Mouse (Mus musculus) liver, embryonic 14.5 days (tissue): ENCODE results near the gene Ifitm5. TPM values are rescaled to one million over a fixed set of nuclear protein-coding genes. Genes with fewer than 3 reads are reported as not detected.
A peak's percentile ranks its signal among the peaks of the same experiment; 100 is the strongest.

Experiments
- ATAC-seq: fragments of 200-750 bp; cut with Nextera tagmentation; 2 replicates; pipeline ENCODE4 v1.8.0; 2017; ENCODE audit warnings: moderate number of reproducible peaks, mild to moderate bottlenecking, moderate library complexity; ENCODE audit not compliant: insufficient read depth
- DNase-seq, 3 experiments: peaks; one replicate each; pipeline ENCODE4 v3.0.0-alpha.2; 2012 to 2013; ENCODE audit warnings: low read depth in 3 of 3, low spot score in 3 of 3
- H3K27ac ChIP-seq: fragments of 300-500 bp; sonication (generic); 2 replicates; pipeline ENCODE4 v1.5.1; 2014; ENCODE audit warnings: moderate library complexity, mild to moderate bottlenecking, control low read depth, inconsistent platforms
- H3K27me3 ChIP-seq: fragments of 300-500 bp; sonication (generic); 2 replicates; pipeline ENCODE4 v1.6.1; 2014; ENCODE audit warnings: mild to moderate bottlenecking, low read length, moderate library complexity; ENCODE audit not compliant: control insufficient read depth, insufficient read depth
- H3K36me3 ChIP-seq: fragments of 300-500 bp; sonication (generic); replicated peaks from 2 replicates; pipeline ENCODE4 v1.6.1; 2014; ENCODE audit warnings: low read depth; ENCODE audit not compliant: control insufficient read depth, insufficient read depth
- H3K4me1 ChIP-seq, 2 experiments: fragments of 200-500 bp in 1 of 2; fragments of 300-500 bp in 1 of 2; sonication (generic) in 1 of 2; replicated peaks; 2 replicates each; pipeline ENCODE4 v1.6.1; 2012 to 2014; ENCODE audit warnings: antibody characterized with exemption in 1 of 2, inconsistent platforms in 1 of 2, low read length in 1 of 2; ENCODE audit not compliant: control insufficient read depth in 2 of 2, insufficient read depth in 2 of 2
- H3K4me2 ChIP-seq: fragments of 300-500 bp; sonication (generic); 2 replicates; pipeline ENCODE4 v1.6.1; 2014; ENCODE audit warnings: low read depth, mild to moderate bottlenecking, control low read depth, moderate library complexity
- H3K4me3 ChIP-seq, 2 experiments: fragments of 200-500 bp in 1 of 2; fragments of 300-500 bp in 1 of 2; sonication (generic) in 1 of 2; 2 replicates each; pipeline ENCODE4 v1.5.1; 2012 to 2014; ENCODE audit warnings: low read depth in 2 of 2, low read length in 2 of 2, mild to moderate bottlenecking in 2 of 2, control low read depth in 1 of 2, inconsistent platforms in 1 of 2, moderate library complexity in 1 of 2; ENCODE audit not compliant: insufficient read depth in 1 of 2
- H3K9ac ChIP-seq: fragments of 300-500 bp; sonication (generic); replicated peaks from 2 replicates; pipeline ENCODE4 v1.6.1; 2014; ENCODE audit warnings: mild to moderate bottlenecking, control low read depth, moderate library complexity
- H3K9me3 ChIP-seq: fragments of 300-500 bp; sonication (generic); 2 replicates; pipeline ENCODE4 v1.6.1; 2016; ENCODE audit warnings: low read length, mixed read lengths; ENCODE audit not compliant: control insufficient read depth
- CTCF ChIP-seq: IDR thresholded peaks from 2 replicates; pipeline ENCODE4 v1.5.1; 2016; ENCODE audit warnings: antibody characterized with exemption, low read depth, control low read depth
- EP300 ChIP-seq: IDR thresholded peaks from 2 replicates; pipeline ENCODE4 v1.6.1; 2016; ENCODE audit warnings: antibody characterized with exemption, low read depth
- WGBS: fragments of 180-500 bp; shearing (Covaris S2); extraction: QIAGEN DNeasy Blood & Tissue Kit; methylation state at CpG from one replicate; pipeline ENCODE4 v1.1.7; 2014; ENCODE audit not compliant: insufficient replicate concordance; 5-methylcytosine and 5-hydroxymethylcytosine counted together
- polyA plus RNA-seq, 2 experiments: library from polyadenylated mRNA; depleted of rRNA in 1 of 2; stranded (reverse) in 1 of 2; unstranded in 1 of 2; fragments of >200 nt; fragmentation: Nextera tagmentation in 1 of 2; extraction: Ambion mirVana in 1 of 2; gene quantifications; 2 replicates each; pipeline versions ENCODE4 v1.2.1 to v1.2.3; 2012 to 2014

Gene Ifitm5
- polyA plus RNA-seq (2012; rRNA removed) (0.17 and 0.33 TPM in 2 replicates), polyA plus RNA-seq (2014; fragmentation: Nextera tagmentation; extraction: Ambion mirVana) (0.30 and 0.32 TPM in 2 replicates)

- ATAC-seq (no peak), DNase-seq (no peak)
- H3K4me3 ChIP-seq = no peak within 1 kb of the TSS
- no peaks in the 10 kb centered on the region for H3K9me3 ChIP-seq
- H3K27ac ChIP-seq = no peak within 1 kb of the TSS
- no peak within 1 kb of the TSS for H3K9ac ChIP-seq
- H3K27me3 ChIP-seq = no peaks in the 10 kb centered on the region
- TF ChIP-seq EP300 (no peak), CTCF (no peak)
- H3K4me2 ChIP-seq = no peak within 1 kb of the TSS
- 72% methylated on average over 16 of the region's 16 CpGs for WGBS
- H3K4me1 ChIP-seq = peaks cover 0 to 17% of the 10 kb centered on the region in 2 experiments; a peak in 2 of 4 replicates
- no peaks in the 10 kb centered on the region; the same call in 1 of the 2 replicates for H3K36me3 ChIP-seq
Measured at GRCm38 (mm10) chr7:140949824-140950530, at the start of gene Ifitm5. TSS of gene Ifitm5 (minus strand) at chr7:140950291.

- H3K4me2 ChIP-seq = no peak overlapping the region
- ATAC-seq (no peak), DNase-seq (no peak)
- 0 out of 4 replicates have a peak, but pooled peaks cover 0 to 1% of the 10 kb centered on the region in 2 experiments for H3K4me1 ChIP-seq
- H3K9ac ChIP-seq = no peak overlapping the region
- no peak overlapping the region for H3K27ac ChIP-seq
- TF ChIP-seq CTCF = no peak
- no peak for TF ChIP-seq EP300
- H3K9me3 ChIP-seq = no peaks in the 10 kb centered on the region
- H3K36me3 ChIP-seq = no peaks in the 10 kb centered on the region
- WGBS = 49% methylated on average over 11 of the region's 11 CpGs
- H3K27me3 ChIP-seq = no peaks in the 10 kb centered on the region
- H3K4me3 ChIP-seq = no peak overlapping the region
Measured at GRCm38 (mm10) chr7:140998853-140999700, 49.0 kb upstream of the Ifitm5 start.

- TF ChIP-seq EP300 (no peak), CTCF (no peak)
- Histone ChIP-seq H3K4me3 (no peak overlapping the region), H3K9me3 (no peaks in the 10 kb centered on the region), H3K9ac (no peak overlapping the region), H3K4me2 (no peak overlapping the region), H3K27ac (no peak overlapping the region), H3K36me3 (no peaks in the 10 kb centered on the region), H3K4me1 (0 out of 4 replicates have a peak, but pooled peaks cover 0 to 1% of the 10 kb centered on the region in 2 experiments), H3K27me3 (no peaks in the 10 kb centered on the region)
- DNase-seq = no peak
- ATAC-seq = no peak
- 7% methylated on average over 1 of the region's 1 CpGs for WGBS
Measured at GRCm38 (mm10) chr7:140997817-140998216, 47.7 kb upstream of the Ifitm5 start.

GRCm38 (mm10) chr7:140991117-140991689 is 41.1 kb upstream of the Ifitm5 start:
- H3K4me1 ChIP-seq = peaks cover 0 to 9% of the 10 kb centered on the region in 2 experiments; a peak in 2 of 4 replicates
- no peak overlapping the region for H3K9ac ChIP-seq
- no peaks in the 10 kb centered on the region for H3K36me3 ChIP-seq
- H3K4me2 ChIP-seq = no peak overlapping the region
- 29% methylated on average over 14 of the region's 14 CpGs for WGBS
- H3K4me3 ChIP-seq = no peak overlapping the region
- H3K9me3 ChIP-seq = no peaks in the 10 kb centered on the region
- ATAC-seq (no peak), DNase-seq (no peak)
- H3K27ac ChIP-seq = no peak overlapping the region
- H3K27me3 ChIP-seq = no peaks in the 10 kb centered on the region
- no peak for TF ChIP-seq EP300
- TF ChIP-seq CTCF = peak; percentile 44
